Mouse (Mus musculus) MEL (cell line): ENCODE measurements around the gene Col19a1.

ENCODE experiments used
- CHD1 ChIP-seq: IDR thresholded peaks from 2 replicates; pipeline ENCODE4 v1.6.1; 2012; ENCODE audit warnings: low read depth, mild to moderate bottlenecking, inconsistent platforms, low read length, improper control_type of control experiment
- CTCF ChIP-seq, 3 experiments: IDR thresholded peaks in 2 of 3; conservative IDR thresholded peaks in 1 of 3; 2 replicates each; pipeline ENCODE4 v1.5.1; 2011 to 2012; ENCODE audit warnings: low read length in 3 of 3, low read depth in 2 of 3, mild to moderate bottlenecking in 2 of 3, improper control_type of control experiment in 1 of 3, inconsistent platforms in 1 of 3, mixed read lengths in 1 of 3, moderate library complexity in 1 of 3; ENCODE audit not compliant: control insufficient read depth in 1 of 3, insufficient read depth in 1 of 3, poor library complexity in 1 of 3, severe bottlenecking in 1 of 3
- EP300 ChIP-seq, 2 experiments: IDR thresholded peaks; 2 replicates each; pipeline ENCODE4 v1.6.1; 2011; ENCODE audit warnings: improper control_type of control experiment in 2 of 2, low read length in 2 of 2, low read depth in 1 of 2, mild to moderate bottlenecking in 1 of 2
- GABPA ChIP-seq: IDR thresholded peaks from 2 replicates; pipeline ENCODE4 v1.6.1; 2012; ENCODE audit warnings: low read depth, mild to moderate bottlenecking, inconsistent platforms, low read length, improper control_type of control experiment, moderate library complexity
- GATA1 ChIP-seq: IDR thresholded peaks from 2 replicates; pipeline ENCODE4 v1.6.1; 2011; ENCODE audit warnings: low read depth, low read length, improper control_type of control experiment
- MAX ChIP-seq: IDR thresholded peaks from 2 replicates; pipeline ENCODE4 v1.6.1; 2011; ENCODE audit warnings: low read length, improper control_type of control experiment
- MYB ChIP-seq: IDR thresholded peaks from 2 replicates; pipeline ENCODE4 v1.6.1; 2011; ENCODE audit warnings: mild to moderate bottlenecking, low read depth, low read length, improper control_type of control experiment
- MYC ChIP-seq: IDR thresholded peaks from 2 replicates; pipeline ENCODE4 v1.6.1; 2011; ENCODE audit warnings: low read depth, mild to moderate bottlenecking, low read length, improper control_type of control experiment, moderate library complexity
- NELFE ChIP-seq: IDR thresholded peaks from 2 replicates; pipeline ENCODE4 v1.6.1; 2011; ENCODE audit warnings: low read depth, low read length, improper control_type of control experiment
- POLR2A ChIP-seq, 2 experiments: IDR thresholded peaks; 2 replicates each; pipeline ENCODE4 v1.6.1; 2011 to 2012; ENCODE audit warnings: low read length in 2 of 2, mild to moderate bottlenecking in 2 of 2, control low read depth in 1 of 2, improper control_type of control experiment in 1 of 2, low read depth in 1 of 2, moderate library complexity in 1 of 2; ENCODE audit not compliant: control insufficient read depth in 1 of 2, insufficient read depth in 1 of 2, poor library complexity in 1 of 2
- ZC3H11A ChIP-seq: IDR thresholded peaks from 2 replicates; pipeline ENCODE4 v1.6.1; 2012; ENCODE audit warnings: low read depth, mild to moderate bottlenecking, inconsistent platforms, low read length, improper control_type of control experiment
- ZNF384 ChIP-seq: IDR thresholded peaks from 2 replicates; pipeline ENCODE4 v1.6.1; 2012; ENCODE audit warnings: low read depth, mild to moderate bottlenecking, inconsistent platforms, low read length, improper control_type of control experiment

GRCm38 (mm10) chr1:24222231-24222630, 365.0 kb downstream of the Col19a1 start:
- TF ChIP-seq NELFE (no peak), GABPA (no peak), CTCF (IDR thresholded peaks at IDR 0.05 in 2 of 3, conservative IDR thresholded peaks at IDR 0.05 in 1 of 3; ENCODE audit: control insufficient read depth in 1 of 3, insufficient read depth in 1 of 3, low read depth in 2 of 3, low read length in 3 of 3, poor library complexity in 1 of 3, severe bottlenecking in 1 of 3) (no peak), POLR2A (IDR thresholded peaks at IDR 0.05; ENCODE audit: control insufficient read depth in 1 of 2, insufficient read depth in 1 of 2, low read depth in 1 of 2, low read length in 2 of 2, poor library complexity in 1 of 2) (no peak), ZNF384 (no peak), MAX (no peak), CHD1 (no peak), EP300 (IDR thresholded peaks at IDR 0.05; ENCODE audit: low read depth in 1 of 2, low read length in 2 of 2) (no peak), GATA1 (no peak), MYC (no peak), ZC3H11A (no peak), MYB (no peak)
